Mouse (Mus musculus): ENCODE data around the gene Flrt1.
"Not testable (repeated sequence)": the region's sequence is repeated elsewhere in the genome, so short reads cannot be mapped to it uniquely, and the experiment has no call there.

Gene Flrt1

DNA sequence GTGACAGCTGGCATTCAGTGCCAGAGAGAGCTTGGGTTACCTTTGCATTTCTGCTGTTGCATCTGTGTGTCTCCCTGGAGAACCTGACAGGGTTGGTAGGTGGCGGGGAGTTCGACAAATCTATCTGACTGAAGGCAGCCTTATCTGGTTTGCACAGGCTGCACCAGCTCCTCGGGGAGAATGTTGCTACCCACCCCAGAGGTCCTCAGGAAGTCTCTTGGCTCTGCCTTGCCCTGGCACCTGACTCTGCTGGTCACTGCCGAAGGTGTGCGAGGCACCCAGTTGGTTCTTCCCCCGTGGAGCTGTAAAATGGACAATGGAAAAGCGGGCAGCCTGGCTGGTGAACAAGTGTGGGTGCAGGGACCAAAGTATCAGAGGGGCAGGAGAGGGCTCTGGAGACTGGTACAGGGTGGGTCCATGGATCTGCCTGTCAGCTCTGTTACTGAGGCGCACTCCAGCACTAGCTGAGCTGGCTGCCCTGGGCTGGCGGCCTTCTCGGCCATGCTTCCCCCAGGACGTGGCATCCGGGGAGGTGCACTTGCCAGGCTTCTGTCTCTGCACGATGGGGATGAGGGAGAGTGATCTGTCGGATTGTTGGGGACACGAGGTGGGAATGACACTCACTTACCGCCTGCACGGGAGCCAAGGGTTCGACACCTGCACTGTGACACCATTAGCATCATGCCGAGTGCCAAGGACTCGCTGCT, 38.0 kb downstream of the Flrt1 start:
- peak; percentile 28 for DNase-seq

DNA sequence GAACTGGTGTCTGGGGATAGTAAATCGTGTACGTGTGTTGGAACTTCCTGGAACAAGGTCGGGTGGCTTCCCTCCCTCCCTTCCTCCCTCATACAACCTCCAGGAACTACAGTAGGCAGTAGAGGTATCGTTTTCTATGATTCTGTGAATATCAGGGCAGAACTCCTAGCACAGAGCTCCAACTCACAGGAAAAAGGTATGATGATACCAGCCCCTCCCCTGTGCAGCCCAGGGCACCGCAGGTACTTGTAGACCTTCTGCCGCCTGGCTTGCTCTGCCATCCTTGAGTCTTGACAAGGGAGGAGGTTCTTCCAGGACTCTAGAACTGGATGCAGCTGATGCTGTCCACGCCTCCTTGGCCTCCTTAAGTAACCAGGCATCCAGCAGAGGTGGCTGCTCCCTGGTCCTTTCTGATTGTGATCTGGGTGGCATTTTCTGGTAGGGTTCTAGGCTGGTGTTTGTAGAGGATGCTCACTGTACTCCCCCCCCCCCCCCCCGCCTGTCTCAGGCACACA, 38.6 kb downstream of the Flrt1 start:
- DNase-seq = no peak

DNA sequence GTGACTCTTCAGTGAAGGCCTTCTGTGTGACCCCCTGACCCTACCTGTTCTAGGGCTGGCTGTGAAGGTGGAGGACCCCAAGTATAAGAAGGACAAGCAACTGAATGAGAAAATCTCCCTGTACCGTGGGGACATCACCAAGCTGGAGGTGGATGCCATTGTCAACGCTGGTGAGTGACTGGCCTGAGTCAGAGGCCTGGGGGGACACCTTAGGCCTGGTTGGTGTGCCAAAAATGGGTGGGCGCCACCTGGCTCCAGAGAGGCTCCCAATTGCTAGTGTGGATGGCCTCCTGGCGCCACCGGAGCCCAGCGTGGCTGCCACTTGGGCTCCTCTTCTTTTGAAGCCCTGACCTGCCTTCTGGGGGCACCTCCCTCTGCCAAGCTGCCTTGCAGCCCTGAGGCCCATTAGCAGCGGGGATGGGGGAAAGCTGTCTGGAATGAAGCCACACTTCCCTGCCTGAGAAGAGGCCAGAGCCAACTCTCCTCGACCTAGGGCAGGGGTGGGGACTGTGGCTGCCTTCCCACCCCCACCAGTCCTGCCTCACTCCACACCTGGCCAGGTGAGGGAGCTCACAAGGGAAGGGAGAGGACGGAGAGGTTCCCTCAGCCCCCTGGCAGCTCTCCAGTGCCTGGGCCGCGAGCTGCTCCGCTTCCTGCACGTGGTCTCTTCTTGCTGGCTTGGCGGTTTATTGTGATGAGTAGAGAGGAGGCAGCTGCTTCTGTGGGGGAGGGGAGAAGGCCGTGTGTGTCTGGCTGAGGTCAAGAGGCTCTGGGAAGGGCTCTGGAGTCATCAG, 39.3 kb downstream of the Flrt1 start:
- no peak for DNase-seq

DNA sequence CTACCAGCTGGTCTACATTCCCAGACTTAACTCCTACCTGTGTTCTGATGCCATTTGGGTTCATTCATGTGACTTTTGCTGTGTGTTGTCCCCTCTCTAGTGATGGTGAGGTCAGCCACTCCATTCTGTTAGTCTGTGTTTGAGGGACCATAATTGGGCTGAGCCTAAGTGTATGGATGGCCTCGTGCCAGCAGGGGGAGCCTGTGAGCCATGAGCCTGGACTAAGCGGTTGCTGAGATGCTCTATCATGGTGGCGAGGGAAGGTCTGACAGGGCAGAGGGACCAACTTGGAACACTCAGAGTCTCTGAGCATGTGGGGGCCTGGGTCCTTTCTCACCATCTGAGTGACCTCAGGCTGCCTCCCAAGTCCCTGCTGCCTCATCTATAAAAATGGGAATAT, 41.0 kb downstream of the Flrt1 start:
- DNase-seq = peak; percentile 84

DNA sequence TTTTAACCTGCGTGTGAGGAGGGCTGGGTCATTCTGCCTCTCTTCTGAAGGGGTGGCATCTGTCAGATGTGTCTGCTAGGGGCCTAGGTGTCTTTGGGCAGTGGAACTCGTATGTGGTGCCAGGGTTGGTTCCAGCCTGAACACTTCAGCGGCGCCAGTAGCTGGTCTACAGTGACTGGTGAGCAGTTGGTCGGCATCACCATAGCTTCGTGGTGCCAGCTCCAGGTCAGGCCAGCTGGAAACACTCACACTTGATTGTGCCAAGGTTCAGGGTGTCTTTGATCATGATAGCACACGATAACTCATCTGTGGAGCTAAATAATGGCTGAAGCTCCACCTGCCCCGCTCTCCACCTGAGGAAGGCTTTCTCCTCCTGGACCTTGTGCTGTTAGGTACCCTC, 42.6 kb downstream of the Flrt1 start:
- no peak for DNase-seq

DNA sequence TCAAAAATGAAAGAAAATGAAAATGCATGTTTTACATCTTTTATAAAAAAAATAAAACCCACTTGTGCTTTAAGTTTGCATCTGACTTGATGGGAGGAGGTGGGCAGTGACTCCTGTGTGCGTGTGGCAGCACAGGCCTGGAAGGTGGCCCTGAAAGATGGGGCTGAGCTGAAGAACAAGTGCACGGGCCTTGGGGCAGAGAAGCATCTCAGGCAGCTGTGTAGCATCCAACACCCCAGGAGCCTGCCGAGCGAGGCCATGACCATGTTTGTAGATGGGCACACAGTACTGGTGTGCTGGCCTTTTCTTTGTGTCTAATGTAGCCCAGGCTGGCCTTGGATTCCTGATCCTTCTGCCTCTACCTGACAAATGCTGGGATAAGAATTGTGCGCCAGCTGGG, 43.4 kb downstream of the Flrt1 start:
- DNase-seq = no peak

DNA sequence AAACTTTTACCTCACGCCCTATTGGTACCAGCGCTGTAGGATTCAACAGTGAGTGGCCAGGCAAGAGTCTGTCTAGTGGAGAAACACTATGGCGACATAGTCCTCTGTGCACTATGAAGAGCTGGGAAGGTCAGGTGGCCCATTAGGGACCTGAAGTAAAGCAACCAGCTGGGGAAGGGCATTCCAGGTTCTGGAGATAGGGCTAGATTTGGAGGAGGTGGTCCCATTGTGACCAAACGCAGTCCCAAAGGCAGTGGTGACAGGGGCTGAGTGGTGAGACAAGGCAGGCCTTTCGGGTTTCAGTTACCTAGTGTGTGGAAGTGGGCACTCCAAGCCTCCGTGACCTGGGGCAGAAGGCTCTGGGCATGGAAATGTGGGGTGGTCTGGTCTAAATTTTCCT, 47.0 kb downstream of the Flrt1 start:
- DNase-seq = no peak

DNA sequence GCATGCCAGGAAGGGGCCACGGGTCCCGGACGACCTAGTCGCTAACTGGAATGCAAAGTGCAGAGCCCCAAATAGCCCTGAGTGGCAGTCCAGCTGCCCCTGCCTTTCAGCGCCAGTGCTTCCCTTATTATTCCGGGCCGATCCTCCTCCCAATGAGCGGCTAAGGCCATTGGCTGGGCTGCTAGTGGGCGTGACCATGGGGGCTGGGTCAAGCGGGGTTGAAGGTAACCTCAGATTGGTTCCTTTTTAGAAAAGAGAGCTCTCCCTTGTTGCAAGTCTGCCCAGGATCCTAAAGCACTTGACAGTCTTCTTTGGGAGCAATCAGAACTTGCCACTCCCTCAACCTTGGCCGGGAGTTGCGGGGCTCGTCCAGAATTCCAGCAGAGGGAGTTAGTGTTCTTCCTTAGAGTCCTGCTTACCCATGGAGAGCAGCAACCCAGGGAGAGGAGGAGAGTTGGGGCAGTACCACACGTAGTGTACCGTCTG, 47.8 kb downstream of the Flrt1 start:
- peak; percentile 76 for DNase-seq

DNA sequence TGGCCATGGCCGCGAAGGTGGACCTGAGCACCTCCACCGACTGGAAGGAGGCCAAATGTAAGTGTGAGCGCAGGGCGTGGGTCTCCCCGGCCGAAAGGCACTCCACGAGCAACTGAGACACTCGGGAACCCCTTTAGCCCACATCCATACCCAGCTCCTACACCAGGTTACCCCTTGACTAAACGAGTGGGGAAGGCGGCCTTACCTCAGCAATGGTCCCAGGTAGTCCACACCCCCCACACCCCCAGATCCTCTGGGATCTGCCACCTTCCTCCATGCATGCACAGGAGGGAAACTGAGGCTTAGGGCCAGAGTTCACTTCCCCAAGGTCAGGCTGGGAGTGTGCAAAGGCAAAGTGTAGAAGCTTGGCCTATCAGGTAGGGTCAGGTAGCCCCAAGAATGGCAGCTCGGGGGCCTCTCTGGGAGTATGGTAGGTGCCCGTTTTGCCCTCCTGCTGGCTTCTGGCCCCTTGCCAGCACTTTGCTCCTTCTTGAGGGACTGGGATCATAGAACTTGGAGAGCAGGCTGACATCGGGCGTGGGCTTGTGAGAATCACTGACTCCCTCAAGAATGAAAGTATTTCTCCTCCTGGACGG, 48.3 kb downstream of the Flrt1 start:
- DNase-seq = peak; percentile 65

DNA sequence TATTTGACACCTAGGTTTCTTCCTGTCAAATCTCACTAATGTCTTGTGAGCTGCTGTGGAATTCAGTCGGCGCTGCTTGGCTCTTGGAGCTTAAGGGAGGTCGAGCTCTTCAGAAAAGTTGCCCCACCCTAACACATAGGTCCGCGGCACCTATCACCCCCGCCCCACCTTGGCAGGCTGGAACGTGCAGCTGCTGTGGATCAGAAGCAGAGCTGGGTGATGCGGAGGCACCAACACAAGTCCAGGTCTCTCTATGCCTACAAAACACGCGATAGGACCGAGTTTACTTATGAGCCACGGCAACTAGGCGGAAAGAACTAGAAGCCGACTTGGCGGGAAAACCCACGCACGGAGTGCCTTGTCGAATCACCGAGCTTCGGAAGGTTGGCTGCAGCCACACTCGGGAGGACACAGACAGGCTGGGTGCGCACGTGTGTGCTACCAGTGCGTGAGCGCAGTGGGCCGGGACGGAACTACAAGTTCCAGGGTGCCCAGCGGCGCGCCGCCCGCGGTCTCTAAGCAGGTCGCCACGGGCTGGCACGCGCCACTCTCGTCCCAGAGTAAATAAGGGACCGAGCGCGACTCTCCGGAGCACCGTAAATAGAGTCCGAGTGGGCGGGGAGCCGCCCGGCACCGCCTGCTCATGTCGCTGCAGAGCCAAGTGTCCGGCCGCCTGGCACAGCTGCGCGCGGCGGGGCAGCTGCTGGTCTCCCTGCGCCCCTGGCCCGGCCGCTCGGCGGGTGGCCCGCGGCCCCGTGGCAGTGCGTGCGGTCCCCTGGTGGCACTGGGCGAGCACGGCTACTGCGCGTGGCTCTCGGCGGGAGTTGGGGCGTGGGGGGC, 49.1 kb downstream of the Flrt1 start, which contains the start of gene Macrod1:
TSS of gene Macrod1 (plus strand) at position 563 of the 840 bp plus-strand sequence.
- DNase-seq = peak; percentile 75

DNA sequence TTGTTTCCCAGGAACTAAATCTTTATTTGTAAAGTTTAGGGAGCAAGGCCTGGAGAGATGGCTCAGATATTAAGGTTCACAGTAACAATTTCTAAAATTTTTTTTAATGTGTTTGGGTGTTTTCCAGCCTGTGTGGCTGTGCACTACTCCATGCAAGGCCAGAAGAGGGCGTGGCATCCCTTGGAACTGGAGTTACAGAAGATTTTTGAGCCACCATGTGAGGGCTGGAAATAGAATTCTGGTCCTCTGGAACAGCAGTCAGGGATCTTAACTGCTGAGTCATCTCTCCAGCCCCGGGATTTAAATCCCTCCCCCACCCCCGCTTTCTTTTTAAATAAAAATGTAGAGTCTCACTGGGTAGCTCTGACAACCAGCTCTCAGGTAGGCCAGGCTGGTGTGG, 50.4 kb downstream of the Flrt1 start:
- DNase-seq = no peak

DNA sequence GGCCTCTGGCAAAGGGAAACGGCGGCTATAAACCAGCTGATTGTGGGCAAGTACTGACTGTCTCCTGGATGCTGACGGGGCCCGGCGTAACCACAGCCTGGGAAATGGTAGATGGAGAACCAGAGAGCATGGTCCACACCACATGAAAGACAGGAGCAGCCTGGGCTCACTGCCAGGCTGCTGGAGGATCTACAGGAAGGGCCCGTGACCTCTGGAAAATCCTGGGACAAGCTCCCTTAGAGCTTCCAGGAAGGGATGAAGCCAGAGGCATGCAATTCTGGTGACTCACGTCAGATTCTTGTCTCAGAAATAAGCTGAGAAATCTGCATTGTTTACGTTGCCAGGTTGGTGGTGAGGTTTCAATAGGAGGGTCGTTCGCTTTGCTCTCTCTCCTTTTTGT, 50.8 kb downstream of the Flrt1 start:
- no peak for DNase-seq

DNA sequence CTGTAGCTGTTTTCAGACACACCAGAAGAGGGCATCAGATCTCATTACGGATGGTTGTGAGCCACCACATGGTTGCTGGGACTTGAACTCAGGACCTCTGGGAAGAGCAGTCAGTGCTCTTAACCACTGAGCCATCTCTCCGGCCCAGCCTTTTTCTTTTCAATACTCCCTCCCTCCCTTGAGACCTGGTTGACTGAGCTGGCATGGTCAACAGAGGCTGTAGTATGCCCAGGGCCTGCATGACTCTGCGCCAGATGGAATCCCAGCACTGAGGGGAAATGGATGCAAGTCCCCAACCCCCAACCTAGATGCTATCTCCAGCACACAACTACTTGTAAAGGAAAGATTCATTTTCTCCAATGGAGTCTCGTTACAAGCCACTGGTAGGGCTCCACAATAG, 52.1 kb downstream of the Flrt1 start:
- not testable (repeated sequence) for DNase-seq

DNA sequence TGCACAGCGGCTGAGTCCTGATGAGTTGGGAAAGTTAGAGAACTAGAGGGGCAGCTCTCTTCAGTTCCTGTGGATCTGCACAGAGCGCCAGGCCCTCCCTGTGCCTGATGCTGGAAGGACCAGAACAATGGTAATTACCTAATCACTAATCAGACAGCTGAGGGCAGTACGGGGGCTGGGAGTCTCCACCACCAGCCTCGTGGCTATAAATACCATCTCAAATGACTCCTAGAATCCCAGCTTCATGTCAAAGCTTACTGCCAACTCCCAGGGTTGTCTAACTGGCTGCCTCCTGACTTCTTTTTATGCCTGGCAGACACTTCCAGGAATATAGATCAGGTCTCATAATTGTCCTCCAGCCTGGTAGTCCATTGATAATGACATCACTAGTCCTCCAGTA, 60.8 kb downstream of the Flrt1 start:
- DNase-seq = no peak

DNA sequence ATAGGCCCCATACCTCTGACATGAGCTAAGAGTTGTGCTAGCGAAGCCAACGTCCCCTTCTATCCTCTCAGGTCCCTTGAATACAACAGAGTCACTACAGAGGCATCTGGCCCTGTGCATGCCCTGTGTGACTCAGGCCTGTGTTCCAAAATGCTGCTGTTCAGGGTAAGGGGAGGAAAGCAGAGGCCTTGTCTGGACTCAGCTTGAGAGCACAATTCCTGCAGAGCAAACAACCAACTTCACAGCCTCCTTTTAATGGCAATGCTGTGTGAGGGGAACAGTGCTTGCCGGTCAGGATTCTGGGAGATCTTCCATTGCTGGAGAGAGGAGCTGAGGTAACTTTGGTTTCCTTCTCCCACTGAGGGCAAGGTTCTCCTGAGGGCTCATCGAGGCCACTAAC, 61.2 kb downstream of the Flrt1 start:
- DNase-seq = no peak

Measured in cerebellum, adult 8-10 months (tissue).